Mouse (Mus musculus): Measurements from ENCODE around the gene Rps6kl1. TPM values are rescaled to one million over a fixed set of nuclear protein-coding genes. Genes with fewer than 3 reads are reported as not detected.
"Not testable (repeated sequence)": the region's sequence is repeated elsewhere in the genome, so short reads cannot be mapped to it uniquely, and the experiment has no call there.

The Rps6kl1 gene
- total RNA-seq, 2 experiments from 2014 or later, result 0.51 to 0.89 TPM

- peak; percentile 85 for DNase-seq
- intact Hi-C loops (cut with DNase I; ENCODE audit: low total_unique reads), result no loop called here
Measured at GRCm38 (mm10) chr12:85145630-85146029, 5.4 kb downstream of the Rps6kl1 start.

- intact Hi-C loops (cut with DNase I; ENCODE audit: low total_unique reads), result loop anchor here (5.0 kb wide), 1 partner anchor 162 kb away; no protein-coding TSS in a partner anchor
- no peak for DNase-seq
Measured at GRCm38 (mm10) chr12:85144821-85145220, 6.2 kb downstream of the Rps6kl1 start.

- intact Hi-C loops (cut with DNase I; ENCODE audit: low total_unique reads), result loop anchor here (5.0 kb wide), 1 partner anchor 163 kb away; no protein-coding TSS in a partner anchor
- DNase-seq, result not testable (repeated sequence)
Measured at GRCm38 (mm10) chr12:85144276-85144675, 6.8 kb downstream of the Rps6kl1 start.

- intact Hi-C loops (cut with DNase I; ENCODE audit: low total_unique reads), result loop anchor here (5.0 kb wide), 1 partner anchor 164 kb away; no protein-coding TSS in a partner anchor
- peak; percentile 85 for DNase-seq
Measured at GRCm38 (mm10) chr12:85142803-85143202, 8.3 kb downstream of the Rps6kl1 start.

GRCm38 (mm10) chr12:85141096-85141495, 10.0 kb downstream of the Rps6kl1 start:
- DNase-seq, result no peak
- intact Hi-C loops (cut with DNase I; ENCODE audit: low total_unique reads), result loop anchor here (5.0 kb wide), 1 partner anchor 166 kb away; no protein-coding TSS in a partner anchor

GRCm38 (mm10) chr12:85140036-85140701, 10.9 kb downstream of the Rps6kl1 start:
- intact Hi-C loops (cut with DNase I; ENCODE audit: low total_unique reads), result loop anchor here (5.0 kb wide), 1 partner anchor 167 kb away; no protein-coding TSS in a partner anchor

GRCm38 (mm10) chr12:85136627-85137026, 14.4 kb downstream of the Rps6kl1 start:
- no peak for DNase-seq
- intact Hi-C loops (cut with DNase I; ENCODE audit: low total_unique reads), result no loop called here

More at GRCm38 (mm10) chr12:85140036-85140701, 10.9 kb downstream of the Rps6kl1 start:
- no peak for DNase-seq

GRCm38 (mm10) chr12:85135513-85136470, 15.3 kb downstream of the Rps6kl1 start:
- peak; percentile 46 for DNase-seq
- intact Hi-C loops (cut with DNase I; ENCODE audit: low total_unique reads), result no loop called here

- no peak for DNase-seq
- intact Hi-C loops (cut with DNase I; ENCODE audit: low total_unique reads), result no loop called here
Measured at GRCm38 (mm10) chr12:85134043-85134794, 16.8 kb downstream of the Rps6kl1 start.

- intact Hi-C loops (cut with DNase I; ENCODE audit: low total_unique reads), result no loop called here
- DNase-seq, result no peak
Measured at GRCm38 (mm10) chr12:85131361-85131760, 19.7 kb downstream of the Rps6kl1 start.

- no peak for DNase-seq
- intact Hi-C loops (cut with DNase I; ENCODE audit: low total_unique reads), result no loop called here
Measured at GRCm38 (mm10) chr12:85129426-85129978, 21.6 kb downstream of the Rps6kl1 start.

GRCm38 (mm10) chr12:85126986-85127603, 24.0 kb downstream of the Rps6kl1 start:
- intact Hi-C loops (cut with DNase I; ENCODE audit: low total_unique reads), result no loop called here
- no peak for DNase-seq

GRCm38 (mm10) chr12:85124751-85125150, 26.3 kb downstream of the Rps6kl1 start:
- intact Hi-C loops (cut with DNase I; ENCODE audit: low total_unique reads), result no loop called here
- DNase-seq, result no peak

- no peak for DNase-seq
- intact Hi-C loops (cut with DNase I; ENCODE audit: low total_unique reads), result no loop called here
Measured at GRCm38 (mm10) chr12:85123645-85124044, 27.4 kb downstream of the Rps6kl1 start.

- intact Hi-C loops (cut with DNase I; ENCODE audit: low total_unique reads), result no loop called here
- DNase-seq, result no peak
Measured at GRCm38 (mm10) chr12:85123108-85123530, 27.9 kb downstream of the Rps6kl1 start.

GRCm38 (mm10) chr12:85121806-85122459, 29.1 kb downstream of the Rps6kl1 start:
- DNase-seq, result no peak
- intact Hi-C loops (cut with DNase I; ENCODE audit: low total_unique reads), result no loop called here

GRCm38 (mm10) chr12:85115678-85116077, 35.4 kb downstream of the Rps6kl1 start:
- intact Hi-C loops (cut with DNase I; ENCODE audit: low total_unique reads), result no loop called here
- no peak for DNase-seq

- intact Hi-C loops (cut with DNase I; ENCODE audit: low total_unique reads), result no loop called here
- DNase-seq, result no peak
Measured at GRCm38 (mm10) chr12:85113917-85114316, 37.1 kb downstream of the Rps6kl1 start.

All from gastrocnemius, postnatal 14 days (tissue).